Mouse (Mus musculus) layer of hippocampus, adult 11-12 months (tissue): ENCODE measurements around the gene Phex.
A peak's percentile ranks its signal among the peaks of the same experiment; 100 is the strongest.

Experiments
- DNase-seq: peaks from one replicate; pipeline ENCODE4 v3.0.0; 2022; ENCODE audit warnings: low spot score

Gene Phex

DNA sequence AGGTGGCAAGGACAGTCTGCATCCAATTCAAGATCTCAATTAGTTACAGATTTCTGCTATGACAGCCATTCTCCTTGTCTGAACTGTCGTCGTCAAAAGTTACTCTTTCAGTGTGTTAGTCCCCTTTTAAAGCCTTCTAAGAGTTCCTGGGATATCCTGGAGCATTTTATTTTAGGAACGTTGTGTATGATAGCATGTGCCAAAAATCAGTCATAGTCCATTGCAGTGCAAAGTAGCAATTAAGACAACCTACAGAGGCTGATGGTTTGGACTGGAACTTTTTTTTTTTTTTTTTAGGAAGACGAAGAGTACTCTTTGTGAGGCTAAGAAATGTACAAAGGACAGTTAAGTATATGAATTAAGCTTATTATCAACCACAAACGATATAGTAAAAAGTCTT lies at the start of gene Phex:
Gene Phex (minus strand): TSS at position 101 of the 400 bp plus-strand sequence.
- DNase-seq: no peak

DNA sequence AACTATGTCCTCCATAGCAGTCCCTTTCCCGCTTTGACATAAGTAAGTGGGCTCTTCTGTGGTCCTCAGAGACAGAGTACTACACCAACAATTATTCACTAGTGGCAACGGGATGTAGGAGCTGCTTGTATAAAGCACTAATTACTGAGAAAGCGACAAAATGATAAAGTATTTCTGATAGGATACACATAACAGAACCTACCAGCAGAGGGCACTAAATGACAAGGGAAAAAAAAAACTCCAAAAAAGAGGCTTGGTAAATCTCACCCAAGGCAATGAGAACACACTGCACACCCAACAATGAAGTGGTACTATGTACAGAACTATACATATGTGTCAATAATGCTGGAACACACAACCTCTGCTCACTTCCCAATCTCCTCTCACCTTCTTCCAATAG lies 47.6 kb upstream of the Phex start:
- DNase-seq: peak; percentile 16

DNA sequence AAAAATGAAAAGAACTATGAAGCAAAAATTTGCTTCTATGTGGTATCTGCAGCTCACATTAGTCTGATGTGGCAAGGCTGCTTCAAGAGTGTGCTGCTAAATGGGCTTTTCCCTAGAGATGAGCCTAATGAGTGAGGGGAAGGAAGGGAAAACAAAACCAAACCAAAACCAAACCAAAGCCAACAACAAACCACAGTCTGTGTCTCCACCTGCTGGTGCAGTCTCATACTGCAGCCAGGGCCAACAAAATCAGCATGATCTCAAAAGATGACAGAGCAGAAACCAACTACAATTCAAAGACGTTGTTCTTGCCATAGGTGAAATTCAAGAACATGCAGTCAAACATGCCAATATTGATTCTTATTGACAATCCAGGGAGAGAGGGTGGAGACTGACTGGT lies 39.3 kb upstream of the Phex start:
- peak; percentile 60 for DNase-seq

DNA sequence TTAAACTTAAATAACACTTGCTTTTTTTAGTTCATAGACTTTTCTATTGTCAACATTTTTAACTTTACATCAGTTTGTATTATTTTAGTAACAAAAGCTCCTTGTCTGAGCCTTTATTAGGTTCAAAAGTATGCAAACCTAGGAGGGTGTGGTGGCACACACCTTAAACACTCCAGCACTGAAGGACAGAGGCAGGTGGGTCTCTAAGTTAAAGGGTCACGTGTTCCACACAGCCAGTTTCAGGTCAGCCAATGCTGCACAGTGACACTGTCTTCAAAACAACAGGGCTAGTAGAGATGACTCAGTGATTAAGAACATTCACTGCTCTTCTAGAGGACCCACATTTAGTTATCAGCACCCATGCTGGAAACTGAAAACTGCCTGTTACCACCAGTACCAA lies 33.9 kb upstream of the Phex start:
- no peak for DNase-seq

DNA sequence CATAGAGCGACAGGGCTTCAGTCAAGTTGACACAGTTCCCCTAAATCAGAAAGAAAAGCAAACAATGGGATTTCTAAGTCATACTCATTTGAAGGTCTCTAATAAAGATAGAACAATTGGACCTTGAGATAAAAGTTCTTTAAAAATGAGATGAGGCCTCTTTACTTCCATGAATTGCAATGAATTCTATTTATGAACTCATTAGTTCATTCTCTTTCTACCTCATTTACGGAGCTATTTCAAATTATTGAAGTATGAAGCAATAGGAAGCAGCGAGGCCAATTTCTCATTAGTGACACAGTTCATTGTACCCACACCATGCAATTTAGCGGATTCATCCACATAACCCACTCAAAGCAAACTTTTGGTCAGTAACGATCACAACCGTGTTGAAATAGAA lies 32.3 kb upstream of the Phex start:
- DNase-seq: no peak

DNA sequence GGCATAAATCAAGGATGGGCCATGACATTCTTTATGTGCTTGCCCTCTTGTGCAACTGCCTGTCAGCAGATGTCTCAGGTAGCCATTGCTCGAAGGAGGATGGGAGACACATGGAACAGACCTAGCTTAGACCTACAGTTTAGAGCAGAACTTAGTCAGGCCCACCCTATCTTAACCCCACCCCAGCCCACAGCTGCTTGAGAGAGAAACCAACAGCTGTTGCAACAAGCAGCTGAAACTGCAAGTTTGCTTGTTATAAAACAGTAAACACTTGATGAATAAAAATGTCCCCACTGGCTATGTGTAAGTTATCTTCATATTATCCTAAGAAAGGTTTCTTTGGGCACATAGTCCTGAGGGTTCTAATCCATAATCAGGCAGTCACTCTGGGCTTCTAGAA lies 19.7 kb upstream of the Phex start:
- DNase-seq: no peak

DNA sequence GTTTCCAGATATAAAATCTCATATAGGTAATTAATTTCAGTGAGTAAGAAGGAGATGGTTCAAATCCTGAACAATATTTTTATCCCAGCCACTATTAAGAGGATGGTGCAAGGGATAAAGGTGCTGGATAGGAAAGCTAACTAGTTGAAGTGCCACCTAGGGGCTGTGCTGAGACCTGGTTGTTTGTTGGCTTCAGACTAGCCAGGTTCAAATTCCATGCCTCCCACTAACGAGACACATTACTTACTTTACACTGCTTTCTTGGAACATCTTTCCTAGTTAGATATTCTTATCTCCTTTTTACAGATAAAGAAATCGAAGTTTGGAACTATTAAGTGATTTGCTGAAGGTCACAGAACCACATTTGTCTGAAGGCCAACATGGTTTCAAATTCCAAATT lies 4.3 kb upstream of the Phex start:
- no peak for DNase-seq

DNA sequence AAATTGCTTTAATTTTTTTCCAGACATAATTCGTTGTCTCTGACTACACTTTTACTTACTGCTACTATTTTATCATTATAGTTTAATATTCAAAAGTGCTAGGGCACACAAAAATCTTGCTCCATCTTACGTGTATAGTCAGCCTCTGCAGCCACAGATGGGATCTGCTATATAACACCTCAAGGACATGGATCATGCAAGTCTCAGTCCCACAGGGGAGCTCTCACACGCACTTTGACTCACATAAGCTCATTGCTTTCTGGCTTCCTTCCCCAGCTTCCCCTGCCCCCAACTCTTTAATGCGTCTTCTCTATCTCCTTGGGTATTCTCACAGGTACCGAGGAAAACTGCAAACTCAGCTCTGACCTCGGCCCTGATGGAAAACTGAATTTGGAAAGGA lies 10.2 kb downstream of the Phex start:
- no peak for DNase-seq

DNA sequence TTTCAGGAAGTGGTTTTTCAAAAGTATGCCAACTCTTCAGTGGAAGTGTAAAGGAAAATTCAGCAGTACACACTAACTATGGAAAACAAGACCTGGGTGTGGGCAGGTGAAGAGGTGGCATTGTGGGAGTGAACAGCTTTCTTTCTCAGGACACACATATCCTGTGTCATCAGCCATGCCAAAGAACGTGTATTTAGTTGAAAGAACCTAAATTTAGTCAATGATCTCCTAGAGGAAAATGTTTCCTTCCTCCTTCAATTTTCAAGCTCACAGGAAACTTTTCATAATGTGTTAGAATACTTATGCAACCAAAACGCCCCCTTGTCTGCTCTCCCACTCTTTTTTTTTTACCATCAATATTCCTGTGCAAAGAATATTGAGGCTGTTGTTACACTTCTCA lies 23.9 kb downstream of the Phex start:
- DNase-seq: no peak

DNA sequence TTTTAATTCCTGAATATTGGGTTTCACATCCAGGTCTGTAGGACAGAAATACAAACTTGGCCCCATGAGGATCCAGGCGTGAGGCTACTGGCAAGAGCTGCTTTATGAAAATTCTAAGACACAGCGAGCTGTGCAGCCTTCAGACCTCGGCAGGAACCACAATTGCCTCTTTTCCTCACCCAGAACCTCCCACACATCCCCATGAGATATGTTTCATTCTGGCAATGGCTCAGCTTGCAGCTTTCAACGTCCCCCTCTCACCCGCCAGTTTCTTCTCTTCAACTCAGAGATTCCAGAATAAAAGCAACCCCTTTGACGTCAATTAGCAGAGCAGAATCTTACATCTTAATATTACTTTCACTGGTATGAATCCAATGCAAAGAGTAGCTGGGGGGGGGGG lies 25.0 kb downstream of the Phex start:
- DNase-seq: no peak

DNA sequence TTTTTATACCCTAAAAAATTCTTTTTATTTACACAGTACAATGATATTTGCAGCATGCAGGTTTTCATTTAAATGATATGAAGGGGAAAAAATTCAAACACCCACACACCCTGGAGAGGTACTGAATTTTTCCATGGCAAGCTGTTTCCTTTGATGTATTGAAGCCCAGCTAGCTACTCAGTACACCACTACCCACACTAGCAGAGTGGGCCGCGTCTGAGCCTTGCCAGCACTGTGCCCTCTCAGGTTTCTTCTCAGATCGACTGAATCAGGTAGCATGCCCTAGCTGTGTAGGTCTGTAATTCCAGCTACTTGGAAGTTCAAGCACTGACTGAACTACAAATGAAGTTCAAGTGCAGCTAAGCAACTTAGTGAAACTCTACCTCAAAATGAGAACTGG lies 26.7 kb downstream of the Phex start:
- peak; percentile 15 for DNase-seq

DNA sequence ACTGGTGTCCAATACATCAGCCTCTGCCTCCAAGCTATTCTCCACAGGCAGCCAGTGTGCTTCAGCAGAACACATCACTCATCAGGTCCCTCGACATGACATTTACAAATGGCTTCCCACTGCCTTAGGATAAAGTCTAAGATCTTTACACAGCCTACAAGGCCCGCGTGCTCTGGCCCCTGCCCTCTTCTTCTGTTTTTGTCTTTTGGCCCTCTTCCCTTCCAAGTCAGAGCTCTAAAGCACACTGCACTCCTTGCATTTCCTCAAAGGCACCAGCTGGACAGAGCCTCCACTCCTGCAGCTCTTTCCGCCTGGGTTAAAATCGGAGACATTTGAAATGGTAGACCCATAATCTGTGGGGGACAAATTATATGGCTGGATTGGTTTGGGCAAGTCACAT lies 28.1 kb downstream of the Phex start:
- no peak for DNase-seq

DNA sequence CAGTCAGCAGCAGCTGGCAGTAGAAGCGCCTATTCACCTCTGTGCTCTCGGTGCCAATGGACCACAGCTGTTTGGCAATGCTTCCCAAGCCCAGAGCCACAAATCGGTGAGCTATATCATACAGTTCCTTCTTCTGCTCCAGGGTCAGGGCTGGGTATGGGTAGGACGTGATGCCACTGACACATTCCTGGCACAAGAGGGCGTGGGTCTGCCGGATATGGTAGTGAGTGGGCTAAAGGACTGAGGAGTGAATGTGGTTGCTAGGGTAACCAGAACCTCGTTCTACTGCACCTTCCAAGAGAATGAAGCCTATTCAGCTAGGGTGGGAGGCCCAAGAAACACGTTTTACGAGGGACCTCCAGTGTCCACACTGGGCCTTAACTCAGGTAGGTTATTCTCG lies 36.3 kb downstream of the Phex start:
- no peak for DNase-seq

DNA sequence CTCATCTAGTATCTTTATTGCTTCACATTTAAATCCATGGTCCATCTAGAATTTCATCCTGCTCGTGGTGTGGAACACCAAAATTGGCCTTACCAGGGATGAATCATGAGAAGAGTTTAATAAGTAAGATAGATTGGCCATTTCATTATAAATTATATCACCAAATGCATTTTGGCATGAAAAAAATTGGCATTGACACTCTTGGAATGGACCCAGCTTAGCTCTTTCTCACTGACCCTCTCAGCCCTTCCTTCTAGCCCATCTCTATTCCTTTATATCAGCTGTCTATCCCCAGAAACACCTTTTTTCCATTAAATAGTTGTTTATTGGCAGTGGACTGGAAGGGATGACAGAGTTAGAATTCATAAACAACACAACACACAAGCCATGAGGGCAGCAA lies 37.7 kb downstream of the Phex start:
- DNase-seq: no peak

DNA sequence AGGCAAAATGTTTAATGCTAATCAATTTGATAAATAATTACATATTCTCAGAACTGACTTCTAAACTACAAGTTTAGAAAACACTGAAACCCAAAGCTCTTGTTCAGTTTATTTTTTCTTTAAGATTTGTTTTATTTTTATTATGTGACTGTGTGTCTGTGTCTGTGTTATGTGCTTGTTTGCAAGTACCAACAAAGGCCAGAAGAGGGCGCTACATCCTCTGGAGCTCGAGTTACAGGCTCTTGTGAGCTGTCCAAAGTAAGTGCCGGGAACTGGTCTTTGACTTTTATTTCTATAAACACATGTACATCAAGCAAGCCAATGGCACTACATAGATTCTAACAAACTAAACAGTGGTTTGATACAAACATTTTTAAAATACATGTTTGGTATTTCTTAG lies 41.2 kb downstream of the Phex start:
- no peak for DNase-seq

DNA sequence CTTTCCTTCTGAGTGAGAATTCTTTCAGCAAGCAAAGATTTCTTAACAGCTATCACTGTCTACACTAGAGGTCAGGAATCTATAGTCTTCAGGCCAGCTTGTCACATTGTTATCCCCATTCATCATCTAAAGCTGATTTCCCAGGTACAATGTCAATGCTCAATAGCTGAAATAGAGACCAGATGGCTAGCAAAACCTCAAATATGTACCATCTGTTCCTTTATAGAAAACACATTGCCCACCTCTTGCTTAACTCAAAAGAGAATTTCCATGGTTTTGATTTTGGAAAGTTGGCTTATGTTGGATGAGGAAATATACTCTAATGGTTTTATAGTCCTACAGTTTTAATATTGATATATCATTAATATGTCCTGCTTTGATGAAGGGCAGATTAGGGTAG lies 45.9 kb downstream of the Phex start:
- no peak for DNase-seq

DNA sequence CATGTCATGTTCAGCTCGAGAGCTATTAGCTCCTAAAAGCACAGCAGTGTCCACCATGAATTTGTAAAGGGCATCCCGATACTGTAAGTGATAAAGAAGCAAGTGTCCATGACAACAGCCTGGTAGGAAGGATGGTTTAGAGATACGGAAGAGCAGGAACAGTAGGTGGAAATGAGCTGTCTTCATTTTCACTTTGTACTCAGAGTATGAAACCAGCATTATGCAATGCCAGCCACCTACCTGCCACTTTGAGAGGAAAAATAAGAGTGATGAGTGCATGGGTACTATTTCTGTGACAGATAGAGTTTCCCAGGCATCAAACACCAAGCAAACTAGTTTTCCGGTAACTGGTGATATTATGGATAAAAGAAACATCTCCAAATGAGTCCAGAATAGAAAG lies 59.6 kb downstream of the Phex start:
- DNase-seq: no peak

DNA sequence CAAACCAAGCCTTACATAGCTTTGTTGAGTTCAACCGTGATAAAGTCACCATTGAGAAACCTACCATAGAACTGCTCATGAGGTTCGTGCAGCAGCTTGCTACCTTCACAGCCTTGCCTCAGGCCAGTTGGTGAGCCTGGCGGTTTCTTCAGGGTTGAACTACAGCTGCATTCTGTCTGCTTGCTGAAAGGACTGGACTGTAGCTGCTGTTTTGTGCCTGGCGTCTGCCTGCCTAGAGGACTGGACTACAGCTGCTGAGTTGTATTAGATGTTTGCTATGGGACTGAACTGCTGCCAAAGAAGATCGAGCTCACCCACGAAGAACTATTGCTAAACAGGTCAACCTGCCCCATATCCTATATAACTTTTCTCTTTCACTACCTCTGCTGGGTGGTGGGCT lies 68.9 kb downstream of the Phex start:
- no peak for DNase-seq

DNA sequence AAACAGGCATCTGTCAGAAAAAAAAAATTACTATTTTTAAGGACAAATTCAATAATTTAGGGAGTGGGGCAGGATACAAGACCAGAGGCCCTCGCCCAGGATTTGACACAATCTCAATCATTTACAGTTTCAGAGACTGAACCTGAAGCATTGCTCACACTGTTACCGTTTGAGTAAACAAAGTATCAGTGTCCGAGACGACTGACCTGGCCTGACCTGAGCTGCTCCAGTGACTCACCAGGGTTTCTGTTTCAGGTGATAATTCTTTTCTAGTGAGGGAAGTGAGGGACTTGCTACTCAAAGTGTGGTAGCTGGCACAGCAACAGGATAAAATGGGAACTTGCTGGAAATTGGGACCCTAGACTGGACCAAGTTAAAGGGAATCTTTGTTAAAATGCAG lies 80.4 kb downstream of the Phex start:
- DNase-seq: no peak

DNA sequence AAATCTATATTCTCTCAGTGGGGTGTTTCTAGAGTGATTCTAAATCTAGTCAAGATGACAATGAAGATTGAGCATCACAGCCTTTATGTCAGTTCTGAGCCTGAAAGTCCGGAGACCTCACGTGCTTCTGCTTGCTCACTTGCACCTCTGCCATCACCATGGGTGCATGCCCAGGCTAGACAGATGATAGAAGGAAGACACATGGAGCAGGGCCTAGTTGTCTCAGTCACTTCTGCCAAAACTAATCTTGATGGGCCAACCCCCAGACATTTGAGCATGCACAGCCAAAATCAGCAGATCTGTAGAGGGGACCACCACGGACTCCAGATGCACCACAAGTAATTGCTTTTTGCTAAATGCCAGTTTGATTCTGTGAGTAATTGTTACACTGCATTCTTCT lies 85.3 kb downstream of the Phex start:
- no peak for DNase-seq

DNA sequence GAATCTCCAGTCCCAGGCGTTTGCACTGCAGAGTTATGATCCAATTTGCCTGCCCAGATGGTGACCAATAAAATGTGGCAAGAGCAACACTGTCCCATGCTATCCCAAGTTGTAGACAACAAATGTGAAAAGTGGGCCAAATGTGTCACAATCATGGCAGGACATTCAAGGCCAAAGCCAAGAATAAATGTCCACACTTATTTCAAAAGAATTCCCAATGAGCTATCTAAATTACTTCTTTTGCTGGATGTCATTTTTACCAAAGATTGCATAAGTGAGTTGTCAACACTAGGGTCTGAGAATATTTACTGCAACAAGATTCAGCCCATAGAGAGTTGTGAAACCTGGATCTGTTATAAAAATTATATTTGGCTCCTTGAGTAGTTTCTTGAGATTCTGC lies 86.7 kb downstream of the Phex start:
- DNase-seq: no peak

DNA sequence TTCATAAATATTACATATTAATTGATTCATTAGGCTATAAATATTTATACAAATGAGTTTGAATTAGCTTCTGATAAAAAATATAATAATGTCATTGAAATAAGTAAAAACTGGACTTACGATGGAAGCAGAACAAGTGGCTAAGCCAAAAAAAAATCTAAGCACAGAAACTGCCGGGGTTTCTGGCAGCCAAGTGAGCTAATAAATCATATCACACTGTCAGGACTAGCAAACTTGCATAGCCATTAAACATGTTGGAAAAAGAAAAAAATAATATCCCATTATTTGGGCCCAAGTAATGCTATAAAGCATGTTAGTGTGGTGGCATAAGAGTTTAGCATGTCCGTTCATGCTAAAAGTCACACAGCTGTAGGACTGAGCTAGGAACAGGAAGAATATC lies 87.4 kb downstream of the Phex start:
- DNase-seq: no peak

DNA sequence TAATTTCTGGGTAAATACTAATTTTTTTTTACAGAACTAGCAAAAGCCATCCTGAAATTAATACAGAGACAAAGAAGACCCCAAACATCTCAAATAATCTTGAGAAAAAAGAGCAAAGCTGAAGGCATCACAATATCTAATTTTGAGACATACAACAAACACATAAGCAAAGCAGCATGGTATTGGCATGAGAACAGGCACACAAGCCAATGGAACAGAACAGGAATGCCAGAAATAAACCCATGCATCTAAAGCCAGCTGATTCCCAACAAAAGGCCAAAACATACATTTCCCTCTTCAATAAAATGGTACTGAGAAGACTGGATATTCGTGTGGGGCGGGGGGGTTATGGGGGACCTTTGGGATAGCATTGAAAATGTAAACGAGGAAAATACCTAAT lies 90.7 kb downstream of the Phex start:
- no peak for DNase-seq

DNA sequence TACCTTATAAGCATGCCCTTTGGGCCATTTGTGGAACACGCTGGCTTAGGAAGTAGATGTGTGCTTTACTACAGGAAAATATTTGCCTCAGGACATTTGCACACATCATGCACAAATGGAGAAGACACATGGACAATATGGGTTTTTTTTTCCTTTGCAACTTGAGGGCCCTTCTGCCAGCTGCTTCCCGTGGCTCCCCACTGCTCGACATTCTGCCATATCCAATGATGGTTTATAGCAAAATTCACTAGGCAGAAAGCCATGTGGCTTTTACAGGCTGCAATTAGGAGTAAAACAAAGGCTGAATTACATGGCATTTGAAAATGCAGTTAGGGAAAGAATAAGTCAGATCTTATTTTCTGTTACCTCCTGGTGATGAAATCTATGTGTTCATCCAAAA lies 104.8 kb downstream of the Phex start:
- no peak for DNase-seq

DNA sequence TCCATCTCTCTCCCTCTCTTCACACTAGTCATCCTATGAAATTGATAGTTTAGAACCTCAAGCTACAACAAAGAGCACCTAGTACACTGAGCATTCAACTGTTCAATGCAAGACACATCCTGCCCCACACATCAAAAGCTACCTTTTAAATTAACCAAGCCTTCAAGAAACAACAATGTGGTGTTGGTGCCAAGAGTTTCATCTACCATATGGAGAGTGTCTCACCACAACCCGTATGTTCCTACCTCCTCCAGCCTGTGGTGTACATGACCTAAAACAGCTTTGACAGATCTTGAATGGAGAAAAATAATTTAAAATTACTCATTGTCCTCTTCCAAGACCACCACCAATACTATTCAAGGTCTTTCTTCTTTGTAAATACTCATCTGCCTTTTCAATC lies 106.9 kb downstream of the Phex start:
- DNase-seq: no peak

DNA sequence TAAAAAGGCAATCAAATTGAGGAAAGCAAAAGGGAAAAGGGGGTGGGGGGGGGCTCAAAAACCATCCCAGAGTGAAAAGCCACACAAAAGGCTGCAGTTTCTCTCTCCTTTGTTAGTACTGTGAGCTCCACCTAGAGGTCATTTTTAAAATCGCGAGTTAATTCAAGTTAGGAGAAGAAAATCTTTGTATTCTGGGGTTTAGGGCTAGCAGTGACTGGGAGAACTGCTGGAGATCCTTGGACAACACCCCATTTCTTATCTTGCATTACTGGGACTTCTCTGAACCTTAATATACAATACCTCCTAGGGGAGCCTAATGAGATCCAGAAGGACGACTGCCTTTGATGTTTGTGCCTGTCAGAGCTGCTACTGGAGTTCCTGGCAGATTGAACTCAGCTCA lies 107.7 kb downstream of the Phex start:
- peak; percentile 27 for DNase-seq
